Mouse (Mus musculus) heart, embryonic 13.5 days (tissue): ENCODE measurements around the gene Kcnt2. TPM values are rescaled to one million over a fixed set of nuclear protein-coding genes. Genes with fewer than 3 reads are reported as not detected.

Experiments
- ATAC-seq: fragments of 200-750 bp; cut with Nextera tagmentation; 2 replicates; pipeline ENCODE4 v1.8.0; 2017; ENCODE audit warnings: moderate TSS enrichment; ENCODE audit not compliant: insufficient number of reproducible peaks, low FRiP score, low TSS enrichment; ENCODE audit errors: extremely low read depth
- H3K27ac ChIP-seq: fragments of 300-500 bp; sonication (generic); replicated peaks from 2 replicates; pipeline ENCODE4 v1.5.1; 2015; ENCODE audit warnings: moderate library complexity, mild to moderate bottlenecking, inconsistent platforms
- H3K27me3 ChIP-seq: fragments of 300-500 bp; sonication (generic); replicated peaks from 2 replicates; pipeline ENCODE4 v1.6.1; 2015; ENCODE audit warnings: mild to moderate bottlenecking, inconsistent platforms
- H3K36me3 ChIP-seq: fragments of 300-500 bp; sonication (generic); 2 replicates; pipeline ENCODE4 v1.6.1; 2015; ENCODE audit warnings: mild to moderate bottlenecking, inconsistent platforms
- H3K4me1 ChIP-seq: fragments of 300-500 bp; sonication (generic); 2 replicates; pipeline ENCODE4 v1.6.1; 2015; ENCODE audit warnings: inconsistent platforms
- H3K4me2 ChIP-seq: fragments of 300-500 bp; sonication (generic); 2 replicates; pipeline ENCODE4 v1.6.1; 2015; ENCODE audit warnings: inconsistent platforms, mild to moderate bottlenecking, moderate library complexity
- H3K4me3 ChIP-seq: fragments of 300-500 bp; sonication (generic); 2 replicates; pipeline ENCODE4 v1.5.1; 2015; ENCODE audit warnings: moderate library complexity, mild to moderate bottlenecking, inconsistent platforms
- H3K9ac ChIP-seq: fragments of 300-500 bp; sonication (generic); 2 replicates; pipeline ENCODE4 v1.6.1; 2015; ENCODE audit warnings: inconsistent platforms, mild to moderate bottlenecking, moderate library complexity
- H3K9me3 ChIP-seq: fragments of 300-500 bp; sonication (generic); 2 replicates; pipeline ENCODE4 v1.6.1; 2016; ENCODE audit warnings: inconsistent platforms
- WGBS: fragments of 180-500 bp; shearing (Covaris S2); methylation state at CpG from one replicate; pipeline ENCODE4 v1.1.7; 2015; ENCODE audit warnings: mixed read lengths; 5-methylcytosine and 5-hydroxymethylcytosine counted together
- polyA plus RNA-seq: library from polyadenylated mRNA; unstranded; fragments of >200 nt; fragmentation: Nextera tagmentation; extraction: Ambion mirVana; gene quantifications from 2 replicates; pipeline ENCODE4 v1.2.1, GENCODE M21; 2015

Gene Kcnt2
- polyA plus RNA-seq, 1 experiment from 2014 or later = 0.62 TPM

GRCm38 (mm10) chr1:140513451-140513850, 267.5 kb downstream of the Kcnt2 start:
- Histone ChIP-seq H3K36me3 (no peaks in the 10 kb centered on the region), H3K4me3 (no peak overlapping the region), H3K27ac (no peak overlapping the region), H3K4me1 (peaks cover 5% of the 10 kb centered on the region; the same call in 1 of the 2 replicates), H3K9me3 (no peaks in the 10 kb centered on the region), H3K27me3 (no peaks in the 10 kb centered on the region), H3K4me2 (no peak overlapping the region), H3K9ac (no peak overlapping the region)
- ATAC-seq = no peak

- no peaks in the 10 kb centered on the region for H3K36me3 ChIP-seq
- H3K9ac ChIP-seq = no peak overlapping the region
- no peak for ATAC-seq
- WGBS = 30% methylated on average over 4 of the region's 4 CpGs
- H3K4me2 ChIP-seq = no peak overlapping the region
- H3K4me1 ChIP-seq = no peaks in the 10 kb centered on the region
- no peak overlapping the region for H3K4me3 ChIP-seq
- no peak overlapping the region for H3K27ac ChIP-seq
- no peaks in the 10 kb centered on the region for H3K9me3 ChIP-seq
- no peaks in the 10 kb centered on the region for H3K27me3 ChIP-seq
These were observed 285.4 kb downstream of the Kcnt2 start for GRCm38 (mm10) chr1:140531285-140531908.

- H3K36me3 ChIP-seq = no peaks in the 10 kb centered on the region
- no peak overlapping the region for H3K27ac ChIP-seq
- no peaks in the 10 kb centered on the region for H3K9me3 ChIP-seq
- no peak overlapping the region for H3K4me3 ChIP-seq
- H3K27me3 ChIP-seq = no peaks in the 10 kb centered on the region
- no peak overlapping the region for H3K4me2 ChIP-seq
- no peak for ATAC-seq
- no peaks in the 10 kb centered on the region for H3K4me1 ChIP-seq
- no peak overlapping the region for H3K9ac ChIP-seq
These were observed 288.9 kb downstream of the Kcnt2 start for GRCm38 (mm10) chr1:140534849-140535248.

- no peak for ATAC-seq
- H3K4me3 ChIP-seq = no peak overlapping the region
- no peak overlapping the region for H3K27ac ChIP-seq
- H3K9ac ChIP-seq = no peak overlapping the region
- H3K9me3 ChIP-seq = no peaks in the 10 kb centered on the region
- no peak overlapping the region for H3K4me2 ChIP-seq
- H3K27me3 ChIP-seq = no peaks in the 10 kb centered on the region
- WGBS = 77% methylated on average over 3 of the region's 3 CpGs
- no peaks in the 10 kb centered on the region for H3K36me3 ChIP-seq
- H3K4me1 ChIP-seq = no peaks in the 10 kb centered on the region
These were observed 296.1 kb downstream of the Kcnt2 start for GRCm38 (mm10) chr1:140542066-140542465.

- no peak for ATAC-seq
- Histone ChIP-seq H3K4me1 (no peaks in the 10 kb centered on the region), H3K36me3 (no peaks in the 10 kb centered on the region), H3K9ac (no peak overlapping the region), H3K27ac (no peak overlapping the region), H3K27me3 (no peaks in the 10 kb centered on the region), H3K9me3 (no peaks in the 10 kb centered on the region), H3K4me3 (no peak overlapping the region), H3K4me2 (no peak overlapping the region)
These were observed 302.8 kb downstream of the Kcnt2 start for GRCm38 (mm10) chr1:140548711-140549110.

GRCm38 (mm10) chr1:140560801-140561200, 314.8 kb downstream of the Kcnt2 start:
- Histone ChIP-seq H3K36me3 (no peaks in the 10 kb centered on the region), H3K4me2 (no peak overlapping the region), H3K9me3 (no peaks in the 10 kb centered on the region), H3K4me3 (no peak overlapping the region), H3K4me1 (no peaks in the 10 kb centered on the region), H3K27ac (no peak overlapping the region), H3K9ac (no peak overlapping the region), H3K27me3 (no peaks in the 10 kb centered on the region)
- ATAC-seq = no peak

- Histone ChIP-seq H3K4me2 (no peak overlapping the region), H3K27me3 (no peaks in the 10 kb centered on the region), H3K9me3 (no peaks in the 10 kb centered on the region), H3K9ac (no peak overlapping the region), H3K4me3 (no peak overlapping the region), H3K27ac (no peak overlapping the region), H3K36me3 (no peaks in the 10 kb centered on the region), H3K4me1 (no peaks in the 10 kb centered on the region)
- 67% methylated on average over 7 of the region's 7 CpGs for WGBS
- ATAC-seq = no peak
These were observed 326.2 kb downstream of the Kcnt2 start for GRCm38 (mm10) chr1:140572141-140572540.

- Histone ChIP-seq H3K27me3 (no peaks in the 10 kb centered on the region), H3K36me3 (no peaks in the 10 kb centered on the region), H3K9me3 (no peaks in the 10 kb centered on the region), H3K9ac (no peak overlapping the region), H3K4me2 (no peak overlapping the region), H3K27ac (no peak overlapping the region), H3K4me3 (no peak overlapping the region), H3K4me1 (no peaks in the 10 kb centered on the region)
- 79% methylated on average over 3 of the region's 3 CpGs for WGBS
- ATAC-seq = no peak
These were observed 332.6 kb downstream of the Kcnt2 start for GRCm38 (mm10) chr1:140578607-140579006.

- Histone ChIP-seq H3K36me3 (no peaks in the 10 kb centered on the region), H3K9me3 (no peaks in the 10 kb centered on the region), H3K4me2 (no peak overlapping the region), H3K27ac (no peak overlapping the region), H3K27me3 (no peaks in the 10 kb centered on the region), H3K9ac (no peak overlapping the region), H3K4me1 (no peaks in the 10 kb centered on the region), H3K4me3 (no peak overlapping the region)
- no peak for ATAC-seq
- 62% methylated on average over 3 of the region's 3 CpGs for WGBS
These were observed 342.3 kb downstream of the Kcnt2 start for GRCm38 (mm10) chr1:140588302-140588701.

- H3K4me3 ChIP-seq = no peak overlapping the region
- no peak overlapping the region for H3K27ac ChIP-seq
- no peaks in the 10 kb centered on the region for H3K27me3 ChIP-seq
- H3K36me3 ChIP-seq = no peaks in the 10 kb centered on the region
- ATAC-seq = no peak
- no peaks in the 10 kb centered on the region for H3K4me1 ChIP-seq
- H3K9me3 ChIP-seq = no peaks in the 10 kb centered on the region
- no peak overlapping the region for H3K9ac ChIP-seq
- H3K4me2 ChIP-seq = no peak overlapping the region
- WGBS = 75% methylated on average over 4 of the region's 4 CpGs
These were observed 362.9 kb downstream of the Kcnt2 start for GRCm38 (mm10) chr1:140608765-140609297.

GRCm38 (mm10) chr1:140613101-140613500, 367.1 kb downstream of the Kcnt2 start:
- no peaks in the 10 kb centered on the region for H3K27me3 ChIP-seq
- no peaks in the 10 kb centered on the region for H3K4me1 ChIP-seq
- H3K9me3 ChIP-seq = no peaks in the 10 kb centered on the region
- ATAC-seq = no peak
- no peak overlapping the region for H3K9ac ChIP-seq
- H3K36me3 ChIP-seq = no peaks in the 10 kb centered on the region
- H3K4me2 ChIP-seq = no peak overlapping the region
- H3K27ac ChIP-seq = no peak overlapping the region
- WGBS = 61% methylated on average over 1 of the region's 1 CpGs
- no peak overlapping the region for H3K4me3 ChIP-seq

GRCm38 (mm10) chr1:140614840-140615239, 368.9 kb downstream of the Kcnt2 start:
- H3K27me3 ChIP-seq = no peaks in the 10 kb centered on the region
- WGBS = 61% methylated on average over 2 of the region's 2 CpGs

More at GRCm38 (mm10) chr1:140614840-140615239, 368.9 kb downstream of the Kcnt2 start:
- no peak overlapping the region for H3K27ac ChIP-seq
- H3K4me3 ChIP-seq = no peak overlapping the region
- H3K9ac ChIP-seq = no peak overlapping the region
- no peaks in the 10 kb centered on the region for H3K9me3 ChIP-seq
- no peaks in the 10 kb centered on the region for H3K36me3 ChIP-seq
- H3K4me2 ChIP-seq = no peak overlapping the region
- no peaks in the 10 kb centered on the region for H3K4me1 ChIP-seq
- ATAC-seq = no peak
